Mouse (Mus musculus) embryonic facial prominence, embryonic 11.5 days (tissue): ENCODE measurements at regions not wholly inside any gene's neighbourhood (a gene's known extent, or its start where the extent isn't known, plus 50 kb on each side); places are given as distances from the start of the nearest gene placed in this dataset.

Experiments
- ATAC-seq: fragments of 200-750 bp; cut with Nextera tagmentation; replicated peaks from 2 replicates; pipeline ENCODE4 v1.8.0; 2017; ENCODE audit warnings: low read depth; ENCODE audit not compliant: insufficient number of reproducible peaks, low FRiP score, low TSS enrichment
- DNase-seq: peaks from one replicate; pipeline ENCODE4 v3.0.0-alpha.2; 2015; ENCODE audit warnings: low spot score
- H3K27ac ChIP-seq: fragments of 300-500 bp; sonication (generic); replicated peaks from 2 replicates; pipeline ENCODE4 v1.5.1; 2014; ENCODE audit warnings: mild to moderate bottlenecking, low read depth, low read length, control low read depth
- H3K27me3 ChIP-seq: fragments of 300-500 bp; sonication (generic); 2 replicates; pipeline ENCODE4 v1.6.1; 2014; ENCODE audit warnings: mild to moderate bottlenecking, low read length, moderate library complexity, mixed read lengths; ENCODE audit not compliant: control insufficient read depth, insufficient read depth
- H3K36me3 ChIP-seq: fragments of 300-500 bp; sonication (generic); replicated peaks from 2 replicates; pipeline ENCODE4 v1.6.1; 2014; ENCODE audit warnings: low read depth, mild to moderate bottlenecking, low read length, moderate library complexity, mixed read lengths; ENCODE audit not compliant: control insufficient read depth, insufficient read depth
- H3K4me1 ChIP-seq: fragments of 300-500 bp; sonication (generic); 2 replicates; pipeline ENCODE4 v1.6.1; 2014; ENCODE audit warnings: low read length, mixed read lengths; ENCODE audit not compliant: control insufficient read depth, insufficient read depth
- H3K4me2 ChIP-seq: fragments of 300-500 bp; sonication (generic); 2 replicates; pipeline ENCODE4 v1.6.1; 2014; ENCODE audit warnings: low read depth, mild to moderate bottlenecking, control low read depth, low read length, moderate library complexity
- H3K4me3 ChIP-seq: fragments of 300-500 bp; sonication (generic); 2 replicates; pipeline ENCODE4 v1.5.1; 2014; ENCODE audit warnings: low read depth, low read length, control low read depth
- H3K9ac ChIP-seq: fragments of 300-500 bp; sonication (generic); replicated peaks from 2 replicates; pipeline ENCODE4 v1.6.1; 2014; ENCODE audit warnings: mild to moderate bottlenecking, control low read depth, low read length
- H3K9me3 ChIP-seq: fragments of 300-500 bp; sonication (generic); replicated peaks from 2 replicates; pipeline ENCODE4 v1.6.1; 2016; ENCODE audit warnings: mild to moderate bottlenecking, low read length, inconsistent platforms, mixed read lengths; ENCODE audit not compliant: control insufficient read depth
- WGBS: fragments of 180-500 bp; shearing (Covaris S2); extraction: QIAGEN DNeasy Blood & Tissue Kit; methylation state at CpG from one replicate; pipeline ENCODE4 v1.1.7; 2014; 5-methylcytosine and 5-hydroxymethylcytosine counted together

DNA sequence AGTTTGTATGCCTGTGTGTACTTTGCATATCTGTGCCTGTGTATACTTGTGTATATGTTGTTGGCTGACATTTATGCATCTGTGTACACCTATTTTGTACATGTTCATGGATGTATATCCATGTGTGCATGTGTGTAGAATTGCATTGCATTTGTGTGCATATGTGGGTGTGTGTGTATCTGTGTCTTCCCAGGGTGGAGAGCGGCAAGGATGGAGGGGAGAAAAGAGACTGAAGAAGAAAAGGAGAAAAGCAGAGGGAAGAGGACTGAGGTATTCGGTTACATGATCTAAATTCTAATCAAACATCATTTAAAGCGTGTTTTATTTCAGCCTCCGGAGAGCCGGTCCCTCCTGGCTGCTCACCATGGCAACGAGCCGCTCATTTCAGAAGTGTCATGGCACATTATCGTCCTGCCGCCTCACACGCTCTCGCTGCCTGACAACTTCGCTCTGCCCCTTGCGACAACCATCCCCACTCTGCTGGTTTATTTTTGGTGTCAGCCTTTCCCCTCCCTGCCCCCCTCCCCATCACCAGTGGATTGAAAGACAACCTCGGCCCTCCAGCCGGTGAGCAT is 58.6 kb downstream of the Mrm1 start:
- DNase-seq (peak; percentile 66), ATAC-seq (0 out of 2 replicates have a peak, but pooled peaks have one; percentile 56)
- peaks cover 10% of the 10 kb centered on the region for H3K4me1 ChIP-seq
- H3K9me3 ChIP-seq, result no peaks in the 10 kb centered on the region
- H3K36me3 ChIP-seq, result no peaks in the 10 kb centered on the region
- no peak overlapping the region for H3K27ac ChIP-seq
- no peak overlapping the region for H3K9ac ChIP-seq
- H3K4me2 ChIP-seq, result no peak overlapping the region
- WGBS, result 18% methylated on average over 15 of the region's 15 CpGs
- no peak overlapping the region for H3K4me3 ChIP-seq
- peaks cover 9% of the 10 kb centered on the region for H3K27me3 ChIP-seq

GRCm38 (mm10) chr11:84759478-84759986 is 59.8 kb downstream of the Mrm1 start:
- no peaks in the 10 kb centered on the region for H3K36me3 ChIP-seq
- no peak overlapping the region for H3K27ac ChIP-seq
- H3K9ac ChIP-seq, result no peak overlapping the region
- ATAC-seq, result no peak
- no peaks in the 10 kb centered on the region for H3K9me3 ChIP-seq
- peaks cover 5% of the 10 kb centered on the region for H3K4me1 ChIP-seq
- no peak overlapping the region for H3K4me2 ChIP-seq
- H3K4me3 ChIP-seq, result no peak overlapping the region
- DNase-seq, result no peak
- peaks cover 3% of the 10 kb centered on the region; the same call in 1 of the 2 replicates for H3K27me3 ChIP-seq
- 85% methylated on average over 5 of the region's 5 CpGs for WGBS

DNA sequence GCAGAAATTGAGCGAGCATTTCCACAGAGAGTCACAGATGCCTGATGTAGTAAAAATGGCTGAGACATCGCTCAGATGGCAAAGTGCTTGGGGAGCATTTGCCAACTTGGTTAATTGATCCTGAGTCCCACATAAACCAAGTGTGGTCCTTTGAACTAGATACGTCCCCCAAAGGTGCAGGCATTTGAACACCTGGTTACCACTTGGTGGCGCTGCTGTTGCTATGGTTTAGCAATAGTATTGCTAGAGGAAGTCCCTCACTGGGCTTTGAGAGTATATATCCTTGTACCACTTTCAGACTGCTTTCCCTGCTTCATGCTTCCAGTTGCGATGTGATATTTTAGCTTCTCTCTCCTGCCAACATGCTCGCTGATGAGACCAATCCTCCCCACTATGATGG is 67.3 kb downstream of the Mrm1 start:
- DNase-seq (no peak), ATAC-seq (no peak)
- Histone ChIP-seq H3K4me2 (no peak overlapping the region), H3K4me3 (no peak overlapping the region), H3K36me3 (no peaks in the 10 kb centered on the region), H3K9me3 (no peaks in the 10 kb centered on the region), H3K27ac (no peak overlapping the region), H3K4me1 (no peaks in the 10 kb centered on the region), H3K9ac (no peak overlapping the region), H3K27me3 (no peaks in the 10 kb centered on the region)
- 76% methylated on average over 6 of the region's 6 CpGs for WGBS

DNA sequence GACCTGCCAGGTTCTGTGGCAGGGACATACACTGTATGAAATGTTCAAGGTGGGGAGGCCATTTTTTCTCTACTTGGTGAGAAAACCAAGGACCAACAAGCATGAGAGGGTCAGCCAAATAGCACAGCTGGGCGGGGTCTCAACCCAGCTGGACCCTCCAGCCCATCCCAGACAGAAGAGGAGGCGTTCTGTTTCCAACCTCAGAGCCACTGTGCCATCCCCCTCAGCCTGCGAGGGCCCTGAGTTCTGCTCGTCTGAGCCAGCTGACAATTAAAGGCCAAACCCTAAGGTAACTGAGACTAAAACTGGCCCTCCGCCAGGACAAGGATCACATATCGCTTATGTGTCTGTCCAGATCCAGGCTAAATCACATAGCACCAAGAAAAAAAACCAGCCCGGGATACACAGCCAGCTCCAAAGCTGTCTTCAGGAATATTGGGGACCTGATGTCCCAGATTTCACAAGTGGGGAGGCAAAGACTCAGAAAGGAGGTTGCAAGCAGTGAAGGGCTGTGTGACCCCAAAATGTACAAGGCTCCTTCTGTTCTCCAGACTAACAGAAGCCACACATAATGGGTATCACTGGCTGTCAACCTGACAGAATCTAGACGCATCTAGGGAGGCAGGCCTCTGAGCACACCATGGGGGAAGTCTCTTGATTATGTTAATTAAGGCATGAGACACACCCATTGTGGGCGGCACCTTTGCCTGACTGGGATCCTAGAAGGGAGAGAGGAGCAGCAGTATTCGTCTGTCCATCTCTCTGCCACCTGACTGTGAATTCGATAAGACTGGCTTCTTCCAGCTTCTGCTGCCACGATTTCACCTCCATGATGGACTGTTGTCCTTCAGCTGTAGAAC is 69.6 kb downstream of the Mrm1 start:
- Histone ChIP-seq H3K4me3 (no peak overlapping the region), H3K4me2 (no peak overlapping the region), H3K9ac (no peak overlapping the region), H3K36me3 (no peaks in the 10 kb centered on the region), H3K4me1 (no peaks in the 10 kb centered on the region), H3K9me3 (no peaks in the 10 kb centered on the region), H3K27ac (no peak overlapping the region), H3K27me3 (no peaks in the 10 kb centered on the region)
- DNase-seq (peak; percentile 43), ATAC-seq (0 out of 2 replicates have a peak, but pooled peaks have one; percentile 39)
- whole genome bisulfite sequencing, result 31% methylated on average over 12 of the region's 12 CpGs

GRCm38 (mm10) chr11:84738769-84739589 is 80.3 kb downstream of the Mrm1 start:
- H3K27me3 ChIP-seq, result no peaks in the 10 kb centered on the region
- no peak overlapping the region for H3K27ac ChIP-seq
- WGBS, result 14% methylated on average over 17 of the region's 17 CpGs
- no peaks in the 10 kb centered on the region for H3K4me1 ChIP-seq
- no peak overlapping the region for H3K4me3 ChIP-seq
- H3K36me3 ChIP-seq, result no peaks in the 10 kb centered on the region
- ATAC-seq (no peak), DNase-seq (no peak)
- H3K9me3 ChIP-seq, result no peaks in the 10 kb centered on the region
- no peak overlapping the region for H3K9ac ChIP-seq
- H3K4me2 ChIP-seq, result peak overlapping the region; percentile 1; the same call in 1 of the 2 replicates

GRCm38 (mm10) chr11:84738128-84738527 is 81.2 kb downstream of the Mrm1 start:
- no peak overlapping the region for H3K9ac ChIP-seq
- no peak overlapping the region for H3K4me3 ChIP-seq
- ATAC-seq (no peak), DNase-seq (no peak)
- no peaks in the 10 kb centered on the region for H3K4me1 ChIP-seq
- H3K27ac ChIP-seq, result no peak overlapping the region
- WGBS, result 59% methylated on average over 3 of the region's 3 CpGs
- H3K27me3 ChIP-seq, result no peaks in the 10 kb centered on the region
- no peaks in the 10 kb centered on the region for H3K9me3 ChIP-seq
- no peak overlapping the region for H3K4me2 ChIP-seq
- no peaks in the 10 kb centered on the region for H3K36me3 ChIP-seq

GRCm38 (mm10) chr11:84731890-84732289 is 87.4 kb downstream of the Mrm1 start:
- 67% methylated on average over 6 of the region's 6 CpGs for WGBS
- Histone ChIP-seq H3K9me3 (no peaks in the 10 kb centered on the region), H3K4me1 (no peaks in the 10 kb centered on the region), H3K4me3 (no peak overlapping the region), H3K9ac (no peak overlapping the region), H3K36me3 (no peaks in the 10 kb centered on the region), H3K4me2 (no peak overlapping the region), H3K27me3 (no peaks in the 10 kb centered on the region), H3K27ac (no peak overlapping the region)
- DNase-seq (no peak), ATAC-seq (no peak)
